Mouse (Mus musculus): ENCODE measurements around the gene Map4k4. TPM values are rescaled to one million over a fixed set of nuclear protein-coding genes. Genes with fewer than 3 reads are reported as not detected.

The Map4k4 gene
- polyA plus RNA-seq, 1 experiment: 54.5 TPM

GRCm38 (mm10) chr1:40006043-40006651, 105.4 kb downstream of the Map4k4 start:
- H3K4me1 ChIP-seq (ENCODE audit: control insufficient read depth, insufficient read depth, low read length): no peaks in the 10 kb centered on the region; the same call in 1 of the 2 replicates
- no peak overlapping the region for H3K27ac ChIP-seq (ENCODE audit: insufficient read depth, low read depth, low read length)
- TF ChIP-seq CTCF (IDR thresholded peaks at IDR 0.05; ENCODE audit: low read depth, low read length) (no peak), POLR2A (IDR thresholded peaks at IDR 0.05; ENCODE audit: borderline replicate concordance, low read depth, low read length) (no peak)
- no peak overlapping the region for H3K4me3 ChIP-seq (ENCODE audit: insufficient read depth, low read length)

- H3K27ac ChIP-seq (ENCODE audit: insufficient read depth, low read depth, low read length): no peak overlapping the region
Measured at GRCm38 (mm10) chr1:40007962-40008471, 107.3 kb downstream of the Map4k4 start.

GRCm38 (mm10) chr1:40012696-40013095, 112.0 kb downstream of the Map4k4 start:
- H3K27ac ChIP-seq (ENCODE audit: insufficient read depth, low read depth, low read length): no peak overlapping the region
- H3K4me1 ChIP-seq (ENCODE audit: control insufficient read depth, insufficient read depth, low read length): peaks cover 6% of the 10 kb centered on the region
- TF ChIP-seq CTCF (IDR thresholded peaks at IDR 0.05; ENCODE audit: low read depth, low read length): no peak
- TF ChIP-seq POLR2A (IDR thresholded peaks at IDR 0.05; ENCODE audit: borderline replicate concordance, low read depth, low read length): no peak
- no peak overlapping the region for H3K4me3 ChIP-seq (ENCODE audit: insufficient read depth, low read length)

More at GRCm38 (mm10) chr1:40007962-40008471, 107.3 kb downstream of the Map4k4 start:
- Histone ChIP-seq H3K4me3 (ENCODE audit: insufficient read depth, low read length) (no peak overlapping the region), H3K4me1 (ENCODE audit: control insufficient read depth, insufficient read depth, low read length) (no peaks in the 10 kb centered on the region; the same call in 1 of the 2 replicates)
- TF ChIP-seq POLR2A (IDR thresholded peaks at IDR 0.05; ENCODE audit: borderline replicate concordance, low read depth, low read length) (no peak), CTCF (IDR thresholded peaks at IDR 0.05; ENCODE audit: low read depth, low read length) (no peak)

GRCm38 (mm10) chr1:40015066-40015678, 114.5 kb downstream of the Map4k4 start:
- peaks cover 6% of the 10 kb centered on the region for H3K4me1 ChIP-seq (ENCODE audit: control insufficient read depth, insufficient read depth, low read length)
- TF ChIP-seq POLR2A (IDR thresholded peaks at IDR 0.05; ENCODE audit: borderline replicate concordance, low read depth, low read length) (no peak), CTCF (IDR thresholded peaks at IDR 0.05; ENCODE audit: low read depth, low read length) (no peak)
- H3K27ac ChIP-seq (ENCODE audit: insufficient read depth, low read depth, low read length): no peak overlapping the region
- no peak overlapping the region for H3K4me3 ChIP-seq (ENCODE audit: insufficient read depth, low read length)

GRCm38 (mm10) chr1:40021617-40022016, 120.9 kb downstream of the Map4k4 start:
- TF ChIP-seq POLR2A (IDR thresholded peaks at IDR 0.05; ENCODE audit: borderline replicate concordance, low read depth, low read length) (no peak), CTCF (IDR thresholded peaks at IDR 0.05; ENCODE audit: low read depth, low read length) (no peak)
- Histone ChIP-seq H3K27ac (ENCODE audit: insufficient read depth, low read depth, low read length) (no peak overlapping the region), H3K4me1 (ENCODE audit: control insufficient read depth, insufficient read depth, low read length) (no peaks in the 10 kb centered on the region), H3K4me3 (ENCODE audit: insufficient read depth, low read length) (no peak overlapping the region)

- H3K27ac ChIP-seq (ENCODE audit: insufficient read depth, low read depth, low read length): no peak overlapping the region
- no peaks in the 10 kb centered on the region for H3K4me1 ChIP-seq (ENCODE audit: control insufficient read depth, insufficient read depth, low read length)
- no peak for TF ChIP-seq CTCF (IDR thresholded peaks at IDR 0.05; ENCODE audit: low read depth, low read length)
- no peak for TF ChIP-seq POLR2A (IDR thresholded peaks at IDR 0.05; ENCODE audit: borderline replicate concordance, low read depth, low read length)
- no peak overlapping the region for H3K4me3 ChIP-seq (ENCODE audit: insufficient read depth, low read length)
Measured at GRCm38 (mm10) chr1:40022472-40023135, 121.9 kb downstream of the Map4k4 start.

- TF ChIP-seq CTCF (IDR thresholded peaks at IDR 0.05; ENCODE audit: low read depth, low read length) (no peak), POLR2A (IDR thresholded peaks at IDR 0.05; ENCODE audit: borderline replicate concordance, low read depth, low read length) (no peak)
- Histone ChIP-seq H3K4me1 (ENCODE audit: control insufficient read depth, insufficient read depth, low read length) (no peaks in the 10 kb centered on the region), H3K4me3 (ENCODE audit: insufficient read depth, low read length) (no peak overlapping the region), H3K27ac (ENCODE audit: insufficient read depth, low read depth, low read length) (no peak overlapping the region)
Measured at GRCm38 (mm10) chr1:40023206-40023605, 122.5 kb downstream of the Map4k4 start.

- Histone ChIP-seq H3K4me3 (ENCODE audit: insufficient read depth, low read length) (no peak overlapping the region), H3K4me1 (ENCODE audit: control insufficient read depth, insufficient read depth, low read length) (no peaks in the 10 kb centered on the region), H3K27ac (ENCODE audit: insufficient read depth, low read depth, low read length) (no peak overlapping the region)
- TF ChIP-seq CTCF (IDR thresholded peaks at IDR 0.05; ENCODE audit: low read depth, low read length): no peak
- no peak for TF ChIP-seq POLR2A (IDR thresholded peaks at IDR 0.05; ENCODE audit: borderline replicate concordance, low read depth, low read length)
Measured at GRCm38 (mm10) chr1:40023748-40024147, 123.0 kb downstream of the Map4k4 start.

- TF ChIP-seq POLR2A (IDR thresholded peaks at IDR 0.05; ENCODE audit: borderline replicate concordance, low read depth, low read length) (no peak), CTCF (IDR thresholded peaks at IDR 0.05; ENCODE audit: low read depth, low read length) (no peak)
- H3K4me3 ChIP-seq (ENCODE audit: insufficient read depth, low read length): no peak overlapping the region
- no peaks in the 10 kb centered on the region for H3K4me1 ChIP-seq (ENCODE audit: control insufficient read depth, insufficient read depth, low read length)
- no peak overlapping the region for H3K27ac ChIP-seq (ENCODE audit: insufficient read depth, low read depth, low read length)
Measured at GRCm38 (mm10) chr1:40024554-40025320, 124.0 kb downstream of the Map4k4 start.
